Mouse (Mus musculus) spleen, postnatal 10 days (tissue): ENCODE results near the gene Dtx1.

Experiments
- DNase-seq, 2 experiments: peaks; one replicate each; pipeline ENCODE4 v3.0.0; 2021 to 2022; ENCODE audit warnings: low spot score in 2 of 2

Gene Dtx1

DNA sequence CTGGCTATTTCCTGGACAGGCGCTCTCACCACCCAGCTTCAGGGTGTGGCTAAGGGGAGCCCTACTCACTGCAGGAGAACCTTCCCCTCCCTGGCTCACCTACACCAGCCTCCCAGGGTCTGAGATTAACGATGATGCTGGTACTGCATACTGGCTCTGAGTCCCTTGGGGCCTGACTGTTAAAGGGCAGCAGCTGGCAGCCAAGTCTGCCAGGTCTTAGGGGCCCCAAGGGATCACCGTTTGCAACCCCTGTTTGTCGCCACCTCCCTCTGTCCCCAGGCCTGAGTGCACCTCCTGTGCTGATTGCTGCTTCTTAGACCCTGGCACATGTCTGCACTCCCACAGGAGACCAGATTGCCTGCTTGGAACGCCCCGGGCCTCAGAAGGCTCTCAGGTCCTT is 7.3 kb downstream of the Dtx1 start:
- DNase-seq, result peak in 1 of 2 experiments; percentile 56

DNA sequence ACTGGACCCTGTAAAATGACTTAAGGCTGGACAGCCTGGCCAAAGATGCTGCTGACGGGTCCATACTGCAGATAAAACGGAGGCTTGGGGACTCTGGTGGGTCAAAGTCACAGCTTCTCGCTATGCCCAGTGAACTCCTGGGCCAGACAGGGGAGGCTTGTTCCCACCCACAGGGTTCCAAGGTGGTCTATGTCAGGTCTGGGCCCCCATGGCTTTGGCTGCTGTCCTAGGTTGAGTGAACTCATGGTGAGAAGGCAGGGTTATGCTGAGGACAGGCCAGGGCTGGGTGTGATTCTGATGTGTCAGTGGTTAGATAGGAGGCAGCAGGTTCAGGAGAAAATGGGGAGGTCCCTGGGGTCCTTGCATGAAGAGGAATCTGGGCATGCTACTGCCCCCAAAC is 8.1 kb downstream of the Dtx1 start:
- no peak for DNase-seq

DNA sequence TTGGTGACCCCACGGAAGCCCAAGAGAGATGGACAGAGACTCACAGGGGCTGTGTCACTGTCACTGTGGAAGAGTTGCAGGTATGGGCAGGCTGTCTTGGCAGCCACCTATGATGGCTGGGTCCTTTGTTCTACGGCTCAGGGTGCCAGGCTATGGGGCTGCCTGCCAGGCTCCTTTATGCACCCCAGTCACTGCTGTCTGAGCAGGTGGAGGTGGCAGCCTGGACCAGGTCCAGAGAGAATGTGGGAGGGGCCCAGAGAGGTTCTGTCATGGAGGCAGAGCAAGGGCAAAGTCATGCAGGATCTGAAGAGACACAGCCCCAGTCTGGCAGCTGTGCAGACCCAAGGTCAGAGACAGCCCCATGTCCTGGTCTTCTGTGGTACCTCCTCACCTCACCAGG is 8.8 kb downstream of the Dtx1 start:
- no peak for DNase-seq

DNA sequence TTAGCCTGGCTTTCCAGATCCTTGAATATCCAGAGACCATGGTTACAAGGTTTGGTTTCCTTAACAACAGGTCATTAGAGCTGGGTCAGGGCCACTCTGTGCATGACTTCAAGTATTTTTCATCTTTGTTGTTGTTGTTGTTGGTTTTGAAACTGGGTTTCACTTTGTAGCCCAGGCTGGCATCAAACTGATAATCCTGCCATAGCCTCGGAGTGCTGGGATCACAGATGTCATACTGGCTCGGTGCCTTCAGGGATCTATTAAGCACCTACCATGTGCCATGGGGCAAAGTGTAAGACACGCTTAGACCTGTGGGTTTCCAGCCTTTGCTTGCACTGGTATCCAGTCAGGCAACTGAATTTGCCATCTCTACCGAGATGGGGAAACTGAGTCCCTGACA is 9.3 kb downstream of the Dtx1 start:
- no peak for DNase-seq

DNA sequence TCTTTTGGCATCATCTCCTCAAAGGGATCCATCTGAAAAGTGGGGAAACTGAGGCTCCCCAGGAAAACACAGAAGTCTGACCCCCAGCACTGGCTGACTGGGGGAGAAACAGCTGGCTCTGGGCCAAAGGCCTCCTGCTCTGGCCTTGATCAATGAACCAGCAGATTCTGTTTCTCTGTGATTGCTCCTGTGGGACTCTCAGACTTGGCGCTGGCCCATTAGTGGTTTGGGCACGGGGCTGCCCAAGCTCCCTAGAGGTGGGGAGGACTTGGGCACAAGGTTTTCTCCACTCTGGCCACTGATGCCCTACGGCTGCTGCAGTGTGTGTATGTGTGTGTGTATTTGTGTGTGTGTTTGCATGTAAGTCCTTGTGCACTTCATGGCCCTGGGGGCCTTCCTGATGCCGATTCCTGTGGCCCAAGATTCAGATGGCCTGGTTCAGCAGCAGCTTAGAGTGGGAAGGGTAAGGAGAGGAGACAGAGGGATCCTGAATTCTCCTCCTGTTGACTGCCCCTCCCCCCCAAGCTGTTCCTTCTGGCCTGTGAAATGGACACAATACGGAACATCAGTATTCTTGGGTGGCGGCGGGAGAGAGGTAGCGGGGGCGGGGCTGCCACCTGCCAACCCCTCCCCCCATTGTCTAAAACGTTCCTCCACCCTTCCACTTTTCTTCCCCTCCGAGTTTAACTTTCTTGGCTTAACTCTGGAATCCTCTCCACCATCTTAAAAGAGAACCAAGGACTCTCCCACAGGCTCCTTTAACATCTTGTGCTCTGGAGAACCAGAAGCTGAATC is 10.5 kb downstream of the Dtx1 start:
- no peak for DNase-seq

DNA sequence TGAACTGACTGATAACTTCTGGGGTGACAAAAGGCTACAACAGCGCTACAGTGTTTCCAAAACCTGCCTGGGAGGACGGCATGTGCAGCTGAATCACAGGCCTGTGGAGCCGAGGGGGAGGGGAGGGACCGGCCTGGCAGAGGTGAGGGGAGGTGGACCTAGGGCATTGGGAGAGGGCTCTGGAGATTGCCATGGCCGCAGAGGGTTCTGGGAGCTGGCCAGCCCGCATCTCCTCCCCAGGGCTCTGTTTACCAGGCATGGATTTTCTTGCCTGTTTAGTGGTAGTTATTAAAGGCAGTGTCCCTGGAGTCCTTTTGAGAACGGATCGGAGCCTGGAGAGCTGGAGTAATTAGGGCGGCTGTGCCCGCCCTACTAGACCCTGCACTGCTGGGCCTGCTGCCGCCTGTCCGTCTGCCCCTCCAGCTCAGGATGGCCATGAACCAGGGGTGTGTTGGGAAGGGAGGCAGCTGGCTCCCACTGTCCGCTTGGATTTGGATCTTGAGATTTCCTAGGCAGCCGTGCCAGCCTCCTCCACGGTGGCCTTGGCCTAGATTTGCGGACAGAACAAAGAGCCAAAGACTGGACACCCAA is 12.8 kb downstream of the Dtx1 start:
- no peak for DNase-seq

DNA sequence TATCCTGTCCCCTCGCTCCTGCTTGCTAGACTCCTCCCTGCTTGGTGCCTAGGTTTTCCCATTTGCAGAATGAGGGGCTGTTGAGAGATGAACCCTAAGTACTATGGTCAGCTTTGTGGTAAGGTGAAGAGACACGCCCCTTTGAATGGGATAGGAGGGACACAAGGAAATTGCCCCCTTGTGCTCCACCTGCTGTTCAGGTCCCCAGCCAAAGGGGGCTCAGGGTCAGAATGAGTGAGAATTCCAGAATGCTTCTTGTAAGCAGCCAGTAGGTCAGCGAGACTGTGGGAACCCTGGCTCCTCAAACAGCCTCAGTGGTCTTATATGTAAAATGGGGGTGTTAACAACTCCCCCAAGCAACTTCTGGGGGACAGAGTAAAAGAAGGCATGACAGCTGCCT is 13.5 kb downstream of the Dtx1 start:
- DNase-seq, result no peak

DNA sequence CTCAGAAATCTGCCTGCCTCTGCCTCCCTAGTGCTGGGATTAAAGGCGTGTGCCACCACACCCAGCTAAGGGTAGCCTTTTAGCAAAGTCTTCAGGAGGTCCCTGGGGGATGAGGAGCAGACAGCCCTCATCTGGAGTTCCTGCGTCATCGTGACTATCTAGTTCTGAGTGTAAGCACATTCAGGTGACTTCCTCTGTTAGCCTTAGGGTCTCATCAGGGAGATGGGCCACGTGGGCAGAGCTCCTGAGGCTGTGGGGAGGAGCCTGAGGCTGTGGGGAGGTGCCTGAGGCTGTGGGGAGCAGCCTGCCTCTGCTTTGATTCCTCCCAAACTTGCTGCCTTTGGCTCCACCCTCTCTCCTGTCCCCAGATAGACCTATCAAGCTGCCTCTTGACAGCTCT is 14.9 kb downstream of the Dtx1 start:
- DNase-seq, result no peak

DNA sequence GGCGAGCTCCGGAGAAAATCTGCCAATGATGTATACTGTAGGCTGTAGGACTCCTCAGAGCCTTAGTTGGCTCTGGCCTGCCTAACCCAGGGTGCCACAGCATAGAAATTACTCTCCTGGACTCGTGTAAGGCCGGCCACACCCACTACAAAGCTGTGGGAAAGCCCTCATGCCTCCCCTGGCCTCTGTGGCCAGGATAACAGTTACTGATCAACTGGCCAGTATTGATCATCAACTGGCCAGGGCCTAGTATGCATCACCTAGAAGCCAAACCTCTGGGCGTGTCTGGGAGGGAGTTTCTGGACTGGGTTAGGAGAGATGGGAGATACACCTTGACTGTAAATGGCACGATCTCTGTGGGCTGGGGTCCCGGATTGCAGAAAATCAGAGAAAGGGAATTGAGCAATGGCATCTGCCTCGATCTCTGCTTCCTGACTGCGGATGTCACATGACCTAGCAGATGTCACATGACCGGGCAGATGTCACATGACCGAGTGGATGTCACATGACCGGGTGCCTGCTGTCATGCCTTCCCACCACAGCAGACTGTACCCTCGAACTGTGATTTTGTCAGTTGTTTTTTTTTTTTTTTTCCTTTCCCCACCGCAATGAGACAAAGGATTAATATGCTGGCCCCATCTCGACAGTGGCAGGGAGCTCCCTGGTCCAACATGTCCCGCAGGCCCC is 15.5 kb downstream of the Dtx1 start:
- DNase-seq, result no peak

DNA sequence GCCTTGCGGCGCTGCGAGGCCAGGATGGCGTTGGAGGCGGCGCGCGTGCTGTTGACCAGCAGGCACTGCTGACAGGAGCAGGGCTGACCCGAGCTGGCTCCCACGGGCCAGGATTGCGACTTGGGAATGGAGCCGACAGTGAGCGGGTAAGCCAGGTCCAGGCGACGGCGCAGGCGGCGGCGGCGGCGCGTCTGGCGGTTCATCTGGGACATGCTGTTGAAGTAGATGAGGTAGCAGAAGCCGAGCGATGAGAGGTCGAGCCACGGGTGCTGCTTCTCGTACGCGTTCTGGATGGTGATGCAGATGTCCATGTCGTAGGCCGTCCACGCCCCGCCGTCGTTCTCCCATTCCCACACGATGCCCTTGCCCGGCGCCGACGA is 17.0 kb downstream of the Dtx1 start:
- DNase-seq, result no peak

DNA sequence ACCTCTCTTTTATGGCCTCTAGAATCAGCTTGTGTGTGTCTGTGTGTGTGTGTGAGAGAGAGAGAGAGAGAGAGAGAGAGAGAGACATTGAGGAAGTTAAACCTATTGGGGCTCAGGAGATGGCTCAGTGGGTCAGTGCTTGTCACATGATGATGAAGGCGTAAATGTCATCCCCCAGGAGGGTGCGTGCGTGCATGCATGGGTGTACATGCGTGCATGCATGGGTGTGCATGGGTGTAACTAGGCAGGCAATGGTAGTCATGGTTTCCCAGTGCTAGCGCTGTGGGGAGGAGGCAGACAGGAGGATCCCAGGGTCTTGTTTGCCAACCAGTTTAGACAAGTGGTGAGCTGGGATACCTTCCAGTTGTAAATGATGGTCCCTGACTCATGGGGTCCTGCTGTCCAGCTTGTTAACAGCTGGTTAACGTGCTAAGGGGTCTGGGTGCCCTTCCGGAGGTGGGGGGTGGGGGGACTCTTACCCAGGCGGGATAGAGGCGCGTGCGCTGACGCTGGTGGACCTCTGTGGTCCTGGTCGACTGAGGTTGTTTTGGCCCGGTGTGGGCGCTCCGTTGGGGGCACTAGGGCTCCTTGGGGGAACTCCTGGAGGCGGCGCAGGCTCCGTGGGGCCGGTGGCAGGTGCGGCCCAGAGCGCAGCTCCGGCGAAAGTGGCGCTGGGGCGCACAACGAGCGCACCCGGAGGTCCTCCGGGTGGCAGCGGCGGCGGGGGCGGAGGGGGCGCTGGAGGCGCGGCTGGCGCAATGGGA is 17.6 kb downstream of the Dtx1 start:
- peak in 1 of 2 experiments; percentile 58 for DNase-seq

DNA sequence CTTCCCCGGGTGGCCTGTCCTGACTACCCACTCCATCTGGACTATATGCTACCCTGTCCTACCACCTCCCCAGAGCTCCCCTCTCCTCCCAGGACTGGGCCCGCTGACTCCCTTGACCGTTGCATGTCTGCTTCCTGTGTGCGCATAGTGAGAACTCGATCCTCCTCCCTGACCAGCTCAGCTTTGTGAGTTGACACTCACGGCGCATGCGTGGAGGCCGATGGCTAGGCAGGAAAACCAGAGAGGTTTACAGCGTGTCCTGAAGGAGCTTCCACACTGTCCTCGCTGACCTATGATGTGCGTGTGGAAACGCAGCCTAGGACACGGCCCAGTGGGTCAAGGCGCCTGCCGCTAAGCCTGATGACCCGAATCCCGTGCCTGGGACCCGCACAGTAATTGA is 19.7 kb downstream of the Dtx1 start:
- DNase-seq, result no peak

DNA sequence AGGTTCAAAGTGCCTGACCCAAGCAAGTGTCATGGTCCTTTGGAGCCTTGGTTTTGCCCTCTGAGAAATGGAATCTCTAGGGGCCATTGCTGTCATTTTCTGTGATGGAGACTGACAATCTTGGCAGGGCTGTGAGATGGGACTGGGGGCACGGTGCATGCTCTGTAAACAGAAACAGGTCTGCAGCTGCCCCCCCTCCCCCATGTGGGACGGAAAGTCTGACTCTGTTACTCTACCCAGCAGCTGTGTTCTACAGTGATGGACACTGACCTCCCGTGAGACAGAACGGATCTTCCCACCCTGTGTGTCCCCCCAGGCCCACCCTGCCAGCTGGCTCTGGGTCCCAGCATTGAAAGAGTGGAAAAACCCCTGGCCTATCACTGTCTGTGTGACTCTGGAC is 21.3 kb downstream of the Dtx1 start:
- DNase-seq, result peak in 1 of 2 experiments; percentile 46

DNA sequence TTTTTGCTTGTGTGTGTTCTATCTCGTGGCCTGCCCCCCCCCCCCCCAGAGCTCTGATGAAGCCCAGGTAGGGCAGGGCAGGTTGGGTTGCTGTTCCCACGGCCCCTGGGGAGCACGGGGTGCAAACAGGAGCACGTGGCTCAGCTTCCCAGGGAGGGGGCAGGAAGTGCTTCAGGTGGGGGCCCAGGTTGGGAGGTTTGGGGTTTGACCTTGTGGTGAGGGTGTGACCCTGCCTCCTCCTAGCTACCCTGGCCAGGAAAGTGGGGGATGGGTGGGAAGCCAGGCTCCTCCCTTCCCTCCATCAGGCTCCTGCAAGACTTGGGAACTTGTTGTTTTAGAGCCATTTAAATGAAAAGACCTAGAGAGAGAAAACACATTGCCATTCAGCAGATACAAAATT is 23.3 kb downstream of the Dtx1 start:
- peak in 1 of 2 experiments; percentile 47 for DNase-seq

DNA sequence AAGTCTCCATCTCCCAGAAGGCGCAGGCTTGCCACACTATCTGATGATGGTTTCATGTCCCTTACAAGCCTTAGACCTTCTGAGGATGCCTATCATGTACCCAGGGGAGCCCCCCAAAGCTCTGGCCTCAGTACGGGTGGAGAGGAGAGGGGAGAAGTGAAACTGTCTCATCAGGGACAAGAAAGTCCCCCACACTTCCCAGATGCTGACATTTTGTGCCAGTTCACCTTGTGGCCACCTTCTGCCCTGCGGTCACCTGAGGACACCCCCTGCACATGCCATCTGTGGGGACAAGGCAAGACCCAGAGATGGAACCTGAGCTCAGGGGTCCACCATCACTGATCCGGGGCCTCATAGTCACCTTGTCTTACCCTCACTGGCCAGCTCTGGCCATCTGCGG is 23.8 kb downstream of the Dtx1 start:
- DNase-seq, result peak in 1 of 2 experiments; percentile 45

DNA sequence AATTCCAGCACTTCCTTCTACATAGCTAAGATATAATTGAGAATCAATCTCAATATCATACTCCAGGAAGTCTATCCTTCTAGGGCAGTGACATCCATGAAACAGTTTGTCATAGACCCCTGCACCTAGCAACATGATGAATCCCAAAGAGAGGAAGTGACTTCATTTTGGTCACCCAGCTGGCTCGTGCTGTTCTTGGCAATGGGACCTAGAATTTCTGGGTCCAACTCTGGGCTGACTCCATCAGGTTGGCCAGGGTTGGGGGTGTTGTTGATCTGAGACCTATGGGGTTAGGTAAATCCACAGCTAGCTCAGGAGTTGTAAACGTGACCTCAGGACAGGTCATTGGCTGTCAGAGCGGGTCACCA is 24.3 kb downstream of the Dtx1 start:
- no peak for DNase-seq

DNA sequence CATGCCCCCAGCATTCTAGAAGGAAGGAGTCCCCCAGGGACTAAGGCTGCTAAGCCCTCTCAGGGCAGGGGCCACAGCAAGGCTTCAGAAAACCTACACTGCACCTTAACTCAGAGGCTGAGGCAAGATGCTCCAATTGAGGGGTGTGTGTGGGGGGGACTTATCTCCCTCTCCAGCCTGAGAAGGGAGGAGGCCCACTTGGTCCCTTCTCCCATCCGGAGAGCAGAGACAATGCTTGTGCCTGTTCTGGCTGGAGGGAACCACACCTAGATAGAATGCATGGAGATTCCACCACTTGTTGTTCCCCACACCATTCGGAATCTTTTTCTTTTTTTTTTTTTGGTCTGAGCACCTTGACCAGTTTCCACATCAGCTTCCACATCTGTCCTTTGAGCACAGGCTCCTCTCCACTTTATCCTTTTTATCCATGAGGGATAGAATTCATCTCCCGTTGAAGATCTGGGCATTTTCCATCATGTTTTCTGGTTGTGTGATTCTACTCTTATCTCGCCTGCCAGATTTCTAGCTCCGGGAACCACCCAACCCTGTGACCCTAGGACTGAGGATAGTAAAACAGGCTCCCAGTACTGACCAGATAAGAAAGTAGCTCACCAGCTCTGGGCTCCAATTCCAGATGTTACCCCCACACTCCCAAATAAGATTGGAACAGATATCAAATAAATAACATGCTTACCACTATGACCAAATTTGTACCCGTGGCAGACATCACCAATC is 24.8 kb downstream of the Dtx1 start:
- DNase-seq, result no peak

DNA sequence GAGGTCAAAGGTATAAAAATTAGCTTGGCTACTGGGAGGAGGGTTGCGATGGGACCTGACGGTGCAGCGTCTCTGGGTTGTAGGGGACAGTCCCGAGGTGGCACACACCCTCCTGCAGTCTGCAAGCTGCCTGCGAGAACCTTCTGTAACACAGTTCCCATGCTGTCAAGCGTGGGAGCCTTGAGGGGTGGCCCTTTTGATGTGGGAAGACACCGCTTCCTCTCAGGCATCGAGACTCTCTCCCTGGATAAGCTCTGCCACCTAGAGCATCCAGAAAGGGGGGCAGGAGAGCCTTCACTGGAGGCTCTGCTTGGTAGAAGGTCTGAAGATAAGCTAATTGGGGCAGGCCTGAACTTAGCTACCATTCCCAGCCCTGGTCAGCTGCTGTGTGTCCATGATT is 26.0 kb downstream of the Dtx1 start:
- DNase-seq, result peak in 1 of 2 experiments; percentile 53

DNA sequence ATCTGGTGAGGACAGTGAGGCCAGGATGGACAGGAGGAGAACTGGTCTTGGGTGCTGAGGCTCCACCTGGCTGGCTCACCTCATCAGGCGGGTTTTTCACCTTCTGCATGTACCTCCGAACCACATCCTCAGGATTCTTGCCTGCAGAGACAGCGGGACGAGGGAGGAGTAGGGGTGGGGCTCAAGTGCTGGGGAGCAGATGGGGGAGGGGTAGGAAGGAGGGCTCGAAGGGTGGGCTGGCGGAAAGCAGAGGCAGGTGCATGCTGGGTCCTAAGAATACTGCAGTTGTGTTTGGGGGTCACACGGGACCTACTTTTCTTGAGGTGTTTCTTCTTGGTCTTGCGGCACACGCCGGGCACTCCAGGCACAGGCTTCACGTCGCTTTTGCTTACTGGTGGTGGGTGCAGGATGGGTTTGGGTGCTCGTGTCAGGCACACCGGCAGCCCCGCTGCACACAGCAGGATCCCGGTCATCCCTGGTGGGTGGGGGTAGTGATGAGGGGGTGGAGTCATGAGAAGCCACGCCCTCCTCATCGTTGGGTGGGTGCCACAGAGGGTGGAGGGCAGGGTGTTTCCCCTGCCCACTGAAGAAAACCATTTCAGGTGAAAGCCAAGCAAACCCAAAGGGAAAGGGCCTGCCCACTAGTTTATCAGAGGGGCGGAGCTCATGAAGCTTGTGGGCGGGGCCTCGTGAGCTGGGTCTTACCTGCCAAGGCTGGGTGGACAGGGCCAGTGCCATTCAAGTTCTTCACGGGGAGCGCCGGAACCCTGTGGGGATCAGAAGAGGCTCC is 28.6 kb downstream of the Dtx1 start:
- DNase-seq, result peak in 1 of 2 experiments; percentile 46

DNA sequence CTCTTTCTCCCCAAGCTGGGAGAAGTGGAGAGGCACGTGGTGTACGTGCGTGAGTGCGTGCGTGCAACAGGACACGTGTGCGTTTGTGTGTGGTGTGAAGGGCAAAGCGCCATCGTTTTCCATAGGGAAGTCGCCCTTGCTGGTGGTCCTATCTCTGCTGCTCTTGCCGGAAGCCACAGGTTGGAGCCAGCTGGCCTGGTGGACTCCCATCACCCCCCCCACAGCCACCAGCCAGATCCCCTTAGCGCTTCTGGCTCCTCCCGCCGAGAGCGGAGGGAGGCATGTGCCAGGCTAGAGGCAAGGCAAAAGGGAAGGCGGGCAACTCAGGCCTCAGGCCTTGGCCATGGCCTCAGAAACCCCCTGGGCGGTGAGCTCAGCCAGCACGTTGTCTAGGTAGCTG is 30.8 kb downstream of the Dtx1 start:
- DNase-seq, result no peak
